Mouse (Mus musculus): ENCODE data around the gene Grm4. TPM values are rescaled to one million over a fixed set of nuclear protein-coding genes. Genes with fewer than 3 reads are reported as not detected.

The Grm4 gene
- polyA plus RNA-seq, 1 experiment from 2014 or later = 3.0 TPM

GRCm38 (mm10) chr17:27464327-27464962, 56.8 kb downstream of the Grm4 start:
- Histone ChIP-seq H3K9me3 (no peaks in the 10 kb centered on the region), H3K9ac (replicated peaks) (no peak overlapping the region), H3K36me3 (no peaks in the 10 kb centered on the region), H3K4me3 (no peak overlapping the region), H3K4me2 (replicated peaks) (no peak overlapping the region), H3K27ac (replicated peaks) (no peak overlapping the region), H3K4me1 (no peaks in the 10 kb centered on the region), H3K27me3 (no peaks in the 10 kb centered on the region)
- WGBS = 54% methylated on average over 8 of the region's 8 CpGs
- ATAC-seq (replicated peaks) = no peak

- no peak overlapping the region for H3K9ac ChIP-seq (replicated peaks)
- H3K27me3 ChIP-seq = no peaks in the 10 kb centered on the region
- 78% methylated on average over 10 of the region's 10 CpGs for WGBS
- no peak overlapping the region for H3K4me3 ChIP-seq
- no peak overlapping the region for H3K4me2 ChIP-seq (replicated peaks)
- ATAC-seq (replicated peaks) = no peak
- no peaks in the 10 kb centered on the region for H3K36me3 ChIP-seq
- no peaks in the 10 kb centered on the region for H3K9me3 ChIP-seq
- H3K4me1 ChIP-seq = peaks cover 6% of the 10 kb centered on the region; the same call in 1 of the 2 replicates
- H3K27ac ChIP-seq (replicated peaks) = no peak overlapping the region
Measured at GRCm38 (mm10) chr17:27459979-27460378, 61.2 kb downstream of the Grm4 start.

- H3K36me3 ChIP-seq = no peaks in the 10 kb centered on the region
- WGBS = 83% methylated on average over 3 of the region's 3 CpGs
- no peaks in the 10 kb centered on the region for H3K27me3 ChIP-seq
- ATAC-seq (replicated peaks) = no peak
- H3K9ac ChIP-seq (replicated peaks) = no peak overlapping the region
- no peaks in the 10 kb centered on the region for H3K9me3 ChIP-seq
- no peak overlapping the region for H3K4me3 ChIP-seq
- H3K4me2 ChIP-seq (replicated peaks) = no peak overlapping the region
- peaks cover 6% of the 10 kb centered on the region; the same call in 1 of the 2 replicates for H3K4me1 ChIP-seq
- H3K27ac ChIP-seq (replicated peaks) = no peak overlapping the region
Measured at GRCm38 (mm10) chr17:27459241-27459640, 62.0 kb downstream of the Grm4 start.

- 79% methylated on average over 3 of the region's 3 CpGs for WGBS
Measured at GRCm38 (mm10) chr17:27457863-27458494, 63.2 kb downstream of the Grm4 start.

GRCm38 (mm10) chr17:27457038-27457577, 64.1 kb downstream of the Grm4 start:
- no peaks in the 10 kb centered on the region for H3K36me3 ChIP-seq
- no peak overlapping the region for H3K27ac ChIP-seq (replicated peaks)
- H3K27me3 ChIP-seq = no peaks in the 10 kb centered on the region
- no peak overlapping the region for H3K4me3 ChIP-seq
- no peaks in the 10 kb centered on the region for H3K9me3 ChIP-seq
- no peak overlapping the region for H3K9ac ChIP-seq (replicated peaks)
- no peak for ATAC-seq (replicated peaks)
- H3K4me2 ChIP-seq (replicated peaks) = no peak overlapping the region
- H3K4me1 ChIP-seq = peaks cover 6% of the 10 kb centered on the region; the same call in 1 of the 2 replicates
- 90% methylated on average over 9 of the region's 9 CpGs for WGBS

More at GRCm38 (mm10) chr17:27457863-27458494, 63.2 kb downstream of the Grm4 start:
- H3K9me3 ChIP-seq = no peaks in the 10 kb centered on the region
- H3K9ac ChIP-seq (replicated peaks) = no peak overlapping the region
- no peaks in the 10 kb centered on the region for H3K27me3 ChIP-seq
- no peak overlapping the region for H3K27ac ChIP-seq (replicated peaks)
- no peak for ATAC-seq (replicated peaks)
- H3K4me2 ChIP-seq (replicated peaks) = no peak overlapping the region
- no peak overlapping the region for H3K4me3 ChIP-seq
- H3K4me1 ChIP-seq = peaks cover 6% of the 10 kb centered on the region; the same call in 1 of the 2 replicates
- no peaks in the 10 kb centered on the region for H3K36me3 ChIP-seq

GRCm38 (mm10) chr17:27456364-27456763, 64.8 kb downstream of the Grm4 start:
- no peak for ATAC-seq (replicated peaks)

GRCm38 (mm10) chr17:27455012-27455784, 66.0 kb downstream of the Grm4 start:
- no peak for ATAC-seq (replicated peaks)
- Histone ChIP-seq H3K36me3 (no peaks in the 10 kb centered on the region), H3K4me1 (peaks cover 6% of the 10 kb centered on the region; the same call in 1 of the 2 replicates), H3K27ac (replicated peaks) (no peak overlapping the region), H3K4me3 (no peak overlapping the region), H3K9me3 (no peaks in the 10 kb centered on the region), H3K9ac (replicated peaks) (no peak overlapping the region), H3K4me2 (replicated peaks) (no peak overlapping the region), H3K27me3 (no peaks in the 10 kb centered on the region)
- 83% methylated on average over 9 of the region's 9 CpGs for WGBS

More at GRCm38 (mm10) chr17:27456364-27456763, 64.8 kb downstream of the Grm4 start:
- no peaks in the 10 kb centered on the region for H3K9me3 ChIP-seq
- H3K4me3 ChIP-seq = no peak overlapping the region
- H3K27me3 ChIP-seq = no peaks in the 10 kb centered on the region
- no peak overlapping the region for H3K27ac ChIP-seq (replicated peaks)
- H3K36me3 ChIP-seq = no peaks in the 10 kb centered on the region
- 64% methylated on average over 11 of the region's 11 CpGs for WGBS
- no peak overlapping the region for H3K9ac ChIP-seq (replicated peaks)
- peaks cover 6% of the 10 kb centered on the region; the same call in 1 of the 2 replicates for H3K4me1 ChIP-seq
- no peak overlapping the region for H3K4me2 ChIP-seq (replicated peaks)

- Histone ChIP-seq H3K4me1 (peaks cover 6% of the 10 kb centered on the region; the same call in 1 of the 2 replicates), H3K4me2 (replicated peaks) (no peak overlapping the region), H3K9ac (replicated peaks) (no peak overlapping the region), H3K27ac (replicated peaks) (no peak overlapping the region), H3K36me3 (no peaks in the 10 kb centered on the region), H3K27me3 (no peaks in the 10 kb centered on the region), H3K9me3 (no peaks in the 10 kb centered on the region), H3K4me3 (no peak overlapping the region)
- WGBS = 85% methylated on average over 11 of the region's 11 CpGs
- no peak for ATAC-seq (replicated peaks)
Measured at GRCm38 (mm10) chr17:27454396-27454795, 66.8 kb downstream of the Grm4 start.

GRCm38 (mm10) chr17:27453045-27453444, 68.2 kb downstream of the Grm4 start:
- no peaks in the 10 kb centered on the region for H3K9me3 ChIP-seq
- no peak overlapping the region for H3K9ac ChIP-seq (replicated peaks)
- WGBS = 84% methylated on average over 8 of the region's 8 CpGs
- H3K4me3 ChIP-seq = no peak overlapping the region
- no peak for ATAC-seq (replicated peaks)
- H3K36me3 ChIP-seq = no peaks in the 10 kb centered on the region
- H3K4me1 ChIP-seq = peaks cover 6% of the 10 kb centered on the region; the same call in 1 of the 2 replicates
- H3K27me3 ChIP-seq = no peaks in the 10 kb centered on the region
- H3K4me2 ChIP-seq (replicated peaks) = no peak overlapping the region
- no peak overlapping the region for H3K27ac ChIP-seq (replicated peaks)

- Histone ChIP-seq H3K9me3 (no peaks in the 10 kb centered on the region), H3K27me3 (no peaks in the 10 kb centered on the region), H3K9ac (replicated peaks) (no peak overlapping the region), H3K4me2 (replicated peaks) (no peak overlapping the region), H3K27ac (replicated peaks) (no peak overlapping the region), H3K4me1 (peaks cover 6% of the 10 kb centered on the region; the same call in 1 of the 2 replicates), H3K36me3 (no peaks in the 10 kb centered on the region), H3K4me3 (no peak overlapping the region)
- no peak for ATAC-seq (replicated peaks)
- 25% methylated on average over 9 of the region's 9 CpGs for WGBS
Measured at GRCm38 (mm10) chr17:27451787-27452186, 69.4 kb downstream of the Grm4 start.

GRCm38 (mm10) chr17:27451216-27451615, 70.0 kb downstream of the Grm4 start:
- Histone ChIP-seq H3K4me1 (peaks cover 2% of the 10 kb centered on the region; the same call in 1 of the 2 replicates), H3K9ac (replicated peaks) (no peak overlapping the region), H3K4me3 (no peak overlapping the region), H3K27me3 (no peaks in the 10 kb centered on the region), H3K36me3 (no peaks in the 10 kb centered on the region), H3K9me3 (no peaks in the 10 kb centered on the region), H3K27ac (replicated peaks) (no peak overlapping the region), H3K4me2 (replicated peaks) (no peak overlapping the region)
- ATAC-seq (replicated peaks) = no peak
- WGBS = 88% methylated on average over 14 of the region's 14 CpGs

All from forebrain, embryonic 15.5 days (tissue).